Mouse (Mus musculus): ENCODE data around the gene Lgals3bp. TPM values are rescaled to one million over a fixed set of nuclear protein-coding genes. Genes with fewer than 3 reads are reported as not detected.
A peak's percentile ranks its signal among the peaks of the same experiment; 100 is the strongest.

Gene Lgals3bp
- polyA plus RNA-seq, 1 experiment from 2014 or later = 7.3 TPM

DNA sequence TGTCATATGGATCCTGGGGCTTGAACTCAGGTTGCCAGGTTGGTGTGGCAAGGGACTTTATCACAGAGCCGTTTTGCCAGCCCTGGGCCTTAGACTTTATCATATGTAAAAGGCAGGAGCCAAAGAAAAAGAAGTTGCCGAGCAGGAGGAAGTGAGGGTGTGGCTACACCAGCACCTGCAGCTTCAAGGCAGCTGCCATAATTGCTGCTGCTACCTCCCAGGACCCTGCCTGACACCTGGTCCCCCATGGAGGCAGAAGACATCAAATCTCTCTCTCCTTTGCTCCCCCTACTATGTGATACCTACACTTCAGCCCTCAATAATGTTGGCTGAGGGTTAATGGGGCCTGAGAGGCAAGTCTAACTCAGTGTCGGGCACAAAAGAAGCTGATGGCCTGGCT, 53.5 kb downstream of the Lgals3bp start:
- H3K36me3 ChIP-seq (ENCODE audit: control insufficient read depth, insufficient read depth, low read length) = no peaks in the 10 kb centered on the region
- 41% methylated on average over 3 of the region's 3 CpGs for WGBS
- H3K27me3 ChIP-seq (ENCODE audit: control insufficient read depth, insufficient read depth, low read depth, low read length) = no peaks in the 10 kb centered on the region
- ATAC-seq (ENCODE audit: low read depth) = no peak; the same call in 1 of the 2 replicates
- peak overlapping the region; percentile 37; the same call in 1 of the 2 replicates for H3K9ac ChIP-seq (ENCODE audit: low read length)
- peaks cover 28% of the 10 kb centered on the region for H3K4me1 ChIP-seq (replicated peaks; ENCODE audit: control insufficient read depth, insufficient read depth, low read length)
- no peaks in the 10 kb centered on the region for H3K9me3 ChIP-seq (ENCODE audit: control insufficient read depth, low read length)
- no peak overlapping the region for H3K4me3 ChIP-seq (ENCODE audit: low read length)
- H3K27ac ChIP-seq (ENCODE audit: low read length) = peak overlapping the region; percentile 55
- H3K4me2 ChIP-seq (ENCODE audit: low read depth, low read length) = no peak overlapping the region

DNA sequence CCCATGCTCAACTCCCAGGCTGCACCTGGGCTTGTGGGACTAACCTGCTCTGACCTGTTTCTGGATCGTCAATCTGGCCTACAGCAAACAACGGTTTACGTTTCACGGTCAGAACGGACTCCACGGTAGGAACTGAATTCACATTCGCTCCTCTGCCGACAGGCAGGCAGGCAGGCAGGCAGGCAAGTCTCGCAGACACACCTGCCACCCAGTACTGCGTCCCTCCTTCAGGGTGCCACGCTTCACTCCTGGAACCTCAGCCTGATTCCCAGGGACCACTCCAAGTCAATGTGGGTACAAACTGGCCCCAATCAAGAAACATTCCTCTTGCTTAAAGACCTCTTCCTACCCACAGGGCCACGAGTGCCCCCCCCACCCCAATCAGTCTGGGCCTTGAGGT, 54.0 kb downstream of the Lgals3bp start:
- no peaks in the 10 kb centered on the region for H3K27me3 ChIP-seq (ENCODE audit: control insufficient read depth, insufficient read depth, low read depth, low read length)
- no peaks in the 10 kb centered on the region for H3K36me3 ChIP-seq (ENCODE audit: control insufficient read depth, insufficient read depth, low read length)
- peaks cover 24% of the 10 kb centered on the region for H3K4me1 ChIP-seq (replicated peaks; ENCODE audit: control insufficient read depth, insufficient read depth, low read length)
- no peak overlapping the region for H3K4me3 ChIP-seq (ENCODE audit: low read length)
- H3K4me2 ChIP-seq (ENCODE audit: low read depth, low read length) = no peak overlapping the region
- H3K27ac ChIP-seq (ENCODE audit: low read length) = no peak overlapping the region
- no peak for ATAC-seq (ENCODE audit: low read depth)
- H3K9ac ChIP-seq (ENCODE audit: low read length) = no peak overlapping the region
- H3K9me3 ChIP-seq (ENCODE audit: control insufficient read depth, low read length) = no peaks in the 10 kb centered on the region
- 76% methylated on average over 12 of the region's 12 CpGs for WGBS

DNA sequence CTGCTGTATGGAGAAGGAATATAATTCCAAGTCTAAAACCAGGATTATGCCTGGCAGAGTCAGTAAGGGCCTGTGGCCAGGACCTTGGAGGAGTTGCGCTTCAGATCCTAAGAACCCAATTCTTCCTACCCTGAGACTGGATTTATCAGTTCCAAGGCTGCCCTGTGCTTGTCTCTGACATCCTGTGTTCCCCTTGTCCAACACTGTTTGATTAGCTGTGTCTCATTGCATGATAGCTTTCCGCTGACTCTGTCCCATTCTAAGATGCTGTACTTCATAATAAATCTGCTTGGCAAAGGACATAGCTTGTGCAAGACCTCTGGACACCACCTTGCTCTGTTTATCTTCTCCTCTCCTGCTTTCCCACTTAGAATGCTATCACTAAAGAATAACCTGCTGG, 54.5 kb downstream of the Lgals3bp start:
- Histone ChIP-seq H3K4me3 (ENCODE audit: low read length) (no peak overlapping the region), H3K9ac (ENCODE audit: low read length) (no peak overlapping the region), H3K4me2 (ENCODE audit: low read depth, low read length) (no peak overlapping the region), H3K4me1 (replicated peaks; ENCODE audit: control insufficient read depth, insufficient read depth, low read length) (peaks cover 23% of the 10 kb centered on the region), H3K9me3 (ENCODE audit: control insufficient read depth, low read length) (no peaks in the 10 kb centered on the region), H3K27me3 (ENCODE audit: control insufficient read depth, insufficient read depth, low read depth, low read length) (no peaks in the 10 kb centered on the region), H3K27ac (ENCODE audit: low read length) (no peak overlapping the region; the same call in 1 of the 2 replicates), H3K36me3 (ENCODE audit: control insufficient read depth, insufficient read depth, low read length) (no peaks in the 10 kb centered on the region)
- no peak for ATAC-seq (ENCODE audit: low read depth)
- 68% methylated on average over 2 of the region's 2 CpGs for WGBS

DNA sequence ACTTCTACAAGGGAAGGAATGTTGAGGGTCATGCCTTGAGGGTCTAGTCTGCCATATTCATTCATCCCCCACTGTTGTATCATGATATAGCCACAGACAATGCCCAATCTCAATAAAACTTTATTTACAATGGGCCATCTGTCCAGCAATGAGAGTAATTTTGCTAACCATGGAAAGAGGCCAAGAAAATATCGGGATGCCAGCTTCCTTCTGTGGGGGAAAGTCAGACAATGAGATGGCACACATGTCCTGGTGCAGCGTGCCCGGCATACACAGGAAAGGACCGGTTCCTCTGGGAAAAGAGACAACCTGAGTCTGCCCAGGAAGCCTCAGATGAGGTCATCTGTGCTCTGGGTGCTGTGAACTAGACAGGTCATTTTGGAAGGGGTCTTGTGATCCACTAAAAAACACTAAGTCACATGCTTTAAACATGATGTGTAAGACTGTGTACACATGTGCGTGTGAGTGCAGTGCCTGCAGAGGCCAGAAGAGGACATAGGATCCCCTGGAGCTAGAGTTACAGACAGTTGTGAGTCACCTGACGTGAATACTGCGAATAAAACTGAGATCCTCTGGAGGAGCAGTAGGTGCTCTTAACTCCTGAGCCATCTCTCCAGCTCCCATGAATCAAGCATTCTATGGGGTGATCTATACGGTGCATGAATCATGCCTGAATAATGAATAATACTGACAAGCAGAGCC, 55.3 kb downstream of the Lgals3bp start:
- WGBS = 74% methylated on average over 8 of the region's 8 CpGs
- Histone ChIP-seq H3K36me3 (ENCODE audit: control insufficient read depth, insufficient read depth, low read length) (no peaks in the 10 kb centered on the region), H3K27ac (ENCODE audit: low read length) (no peak overlapping the region), H3K4me3 (ENCODE audit: low read length) (no peak overlapping the region), H3K4me1 (replicated peaks; ENCODE audit: control insufficient read depth, insufficient read depth, low read length) (peaks cover 23% of the 10 kb centered on the region), H3K9ac (ENCODE audit: low read length) (no peak overlapping the region), H3K9me3 (ENCODE audit: control insufficient read depth, low read length) (no peaks in the 10 kb centered on the region), H3K4me2 (ENCODE audit: low read depth, low read length) (no peak overlapping the region), H3K27me3 (ENCODE audit: control insufficient read depth, insufficient read depth, low read depth, low read length) (no peaks in the 10 kb centered on the region)
- no peak for ATAC-seq (ENCODE audit: low read depth)

DNA sequence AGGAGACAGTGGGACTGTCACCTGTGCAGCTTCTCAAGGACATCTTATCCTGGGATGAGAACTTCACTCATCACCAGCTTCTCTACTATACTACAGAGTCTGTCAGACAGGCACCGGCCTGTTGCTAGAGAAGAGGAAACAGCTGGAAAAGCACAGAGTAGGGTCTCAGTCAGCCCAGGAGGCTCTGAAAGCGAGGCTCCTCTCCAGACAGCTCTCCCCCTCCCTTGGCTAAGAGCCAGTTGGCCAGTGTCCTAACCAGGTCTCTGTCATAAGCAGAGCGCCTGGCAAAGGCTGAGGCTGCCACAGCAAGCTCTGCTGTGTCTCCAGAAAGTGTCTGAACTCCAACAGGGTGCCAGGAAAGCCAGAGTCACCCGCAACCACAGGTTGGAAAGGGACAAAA, 56.2 kb downstream of the Lgals3bp start:
- Histone ChIP-seq H3K4me3 (ENCODE audit: low read length) (no peak overlapping the region), H3K4me1 (replicated peaks; ENCODE audit: control insufficient read depth, insufficient read depth, low read length) (peaks cover 23% of the 10 kb centered on the region), H3K27me3 (ENCODE audit: control insufficient read depth, insufficient read depth, low read depth, low read length) (no peaks in the 10 kb centered on the region), H3K9ac (ENCODE audit: low read length) (no peak overlapping the region), H3K27ac (ENCODE audit: low read length) (no peak overlapping the region), H3K9me3 (ENCODE audit: control insufficient read depth, low read length) (no peaks in the 10 kb centered on the region), H3K36me3 (ENCODE audit: control insufficient read depth, insufficient read depth, low read length) (no peaks in the 10 kb centered on the region), H3K4me2 (ENCODE audit: low read depth, low read length) (no peak overlapping the region)
- WGBS = 45% methylated on average over 4 of the region's 4 CpGs
- ATAC-seq (ENCODE audit: low read depth) = peak; percentile 34; the same call in 1 of the 2 replicates

DNA sequence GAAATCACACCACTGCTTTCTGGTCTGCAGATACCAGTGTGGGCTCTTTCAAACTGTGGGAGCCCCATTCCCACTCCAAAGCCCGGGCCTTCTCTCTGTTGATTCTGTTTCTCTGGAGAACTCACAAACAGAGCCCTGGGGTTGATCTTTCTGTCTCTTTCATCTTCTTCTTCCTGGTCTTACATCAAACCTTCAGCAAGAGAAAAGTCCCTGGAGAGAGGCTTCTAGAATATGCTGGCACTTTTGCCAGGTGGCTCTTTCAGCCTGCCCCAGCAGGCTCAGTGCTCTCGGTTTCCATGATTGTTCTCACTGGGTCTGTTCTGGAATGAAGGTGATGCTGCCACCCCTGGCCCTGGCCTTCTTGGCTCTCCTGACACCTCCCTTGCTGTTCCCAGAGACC, 58.3 kb downstream of the Lgals3bp start:
- Histone ChIP-seq H3K4me1 (replicated peaks; ENCODE audit: control insufficient read depth, insufficient read depth, low read length) (peaks cover 14% of the 10 kb centered on the region), H3K36me3 (ENCODE audit: control insufficient read depth, insufficient read depth, low read length) (no peaks in the 10 kb centered on the region), H3K4me3 (ENCODE audit: low read length) (no peak overlapping the region), H3K4me2 (ENCODE audit: low read depth, low read length) (no peak overlapping the region), H3K27me3 (ENCODE audit: control insufficient read depth, insufficient read depth, low read depth, low read length) (no peaks in the 10 kb centered on the region), H3K27ac (ENCODE audit: low read length) (no peak overlapping the region), H3K9ac (ENCODE audit: low read length) (no peak overlapping the region), H3K9me3 (ENCODE audit: control insufficient read depth, low read length) (no peaks in the 10 kb centered on the region)
- 73% methylated on average over 2 of the region's 2 CpGs for WGBS
- no peak for ATAC-seq (ENCODE audit: low read depth)

Other genes starting within 250 kb of the Lgals3bp start
- 14.1 and 14.4 TPM in 2 replicates for gene Cyth1, start 153.5 kb downstream of the Lgals3bp start, polyA plus RNA-seq (2015; fragmentation: Nextera tagmentation; extraction: Ambion mirVana)
- 17.9 and 18.2 TPM in 2 replicates for gene Usp36, start 111.8 kb downstream of the Lgals3bp start, polyA plus RNA-seq (2015; fragmentation: Nextera tagmentation; extraction: Ambion mirVana)
- gene Cep295nl, start 59.6 kb downstream of the Lgals3bp start, polyA plus RNA-seq (2015; fragmentation: Nextera tagmentation; extraction: Ambion mirVana) = 0.39 and 0.59 TPM in 2 replicates
- gene Timp2, start 46.4 kb downstream of the Lgals3bp start, polyA plus RNA-seq (2015; fragmentation: Nextera tagmentation; extraction: Ambion mirVana) = 69.8 and 74.1 TPM in 2 replicates
- gene Cant1, start 17.0 kb upstream of the Lgals3bp start, polyA plus RNA-seq (2015; fragmentation: Nextera tagmentation; extraction: Ambion mirVana) = 26.5 and 28.9 TPM in 2 replicates
- 8.0 and 8.2 TPM in 2 replicates for gene C1qtnf1, start 26.1 kb upstream of the Lgals3bp start, polyA plus RNA-seq (2015; fragmentation: Nextera tagmentation; extraction: Ambion mirVana)
- gene Engase, start 74.7 kb upstream of the Lgals3bp start, polyA plus RNA-seq (2015; fragmentation: Nextera tagmentation; extraction: Ambion mirVana) = 7.2 and 7.9 TPM in 2 replicates

Data from lung, embryonic 16.5 days (tissue).